Mouse (Mus musculus) right cerebral cortex, postnatal 14 days (tissue): ENCODE results near the gene Rbp7.
"Not testable (repeated sequence)": the region's sequence is repeated elsewhere in the genome, so short reads cannot be mapped to it uniquely, and the experiment has no call there.

Experiments
- DNase-seq: peaks from one replicate; pipeline ENCODE4 v3.0.0; 2022

Rbp7 gene

DNA sequence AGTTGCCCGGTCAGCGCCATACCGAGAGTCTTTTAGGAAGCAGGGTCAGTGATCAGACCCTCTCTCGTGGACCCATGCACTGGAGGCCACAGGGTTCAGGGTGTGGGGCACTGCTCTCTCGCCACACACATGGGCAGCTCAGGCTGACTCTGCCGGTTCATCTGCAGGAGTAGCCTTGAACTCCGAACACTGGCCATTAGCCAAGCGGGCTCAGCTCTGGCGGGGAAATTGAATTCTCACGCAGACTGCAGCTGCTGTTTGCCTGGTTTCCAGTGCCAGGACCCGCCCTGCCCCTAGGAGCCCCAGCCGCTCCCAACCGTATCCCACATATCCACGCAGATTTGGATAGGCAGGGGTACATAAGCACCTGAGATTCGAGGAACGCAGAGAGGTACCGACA lies 515 bp downstream of the Rbp7 start:
- peak; percentile 13 for DNase-seq

DNA sequence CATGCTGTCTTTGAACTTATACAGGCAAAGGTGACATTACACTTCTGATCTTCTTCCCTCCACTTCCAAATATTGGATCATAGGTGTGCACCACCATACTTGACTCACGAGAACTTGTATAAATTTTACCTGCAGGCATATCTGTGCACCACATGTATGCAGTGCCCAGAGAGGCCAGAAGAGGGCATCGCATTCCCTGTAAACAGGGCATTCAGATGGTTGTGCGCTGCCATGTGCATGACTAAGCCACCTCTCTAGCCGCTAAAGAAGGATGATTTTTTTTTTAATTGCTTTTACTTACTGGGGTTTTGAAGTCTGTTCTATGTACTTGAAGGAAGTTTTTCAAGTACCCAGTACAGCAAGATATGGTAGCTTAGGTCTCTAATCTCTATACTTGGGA lies 1.1 kb downstream of the Rbp7 start:
- DNase-seq = peak; percentile 39

DNA sequence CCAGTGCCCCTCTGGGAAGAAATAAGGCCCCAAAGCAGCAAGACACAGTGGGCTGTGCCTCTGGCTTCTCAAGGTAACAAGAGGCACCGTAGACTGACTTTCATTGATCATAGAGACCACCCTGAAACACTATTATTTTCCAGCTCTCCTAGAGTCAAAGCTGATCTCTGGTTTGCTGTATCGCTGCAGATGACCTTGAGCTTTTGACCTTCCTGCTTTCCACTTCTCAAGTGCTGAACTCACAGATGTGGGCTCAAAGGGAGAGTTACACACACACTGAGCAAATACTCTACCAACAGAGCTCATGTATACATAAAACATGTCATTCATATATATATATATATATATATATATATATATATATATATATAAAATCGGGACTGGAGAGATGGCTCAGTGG lies 4.1 kb downstream of the Rbp7 start:
- no peak for DNase-seq

DNA sequence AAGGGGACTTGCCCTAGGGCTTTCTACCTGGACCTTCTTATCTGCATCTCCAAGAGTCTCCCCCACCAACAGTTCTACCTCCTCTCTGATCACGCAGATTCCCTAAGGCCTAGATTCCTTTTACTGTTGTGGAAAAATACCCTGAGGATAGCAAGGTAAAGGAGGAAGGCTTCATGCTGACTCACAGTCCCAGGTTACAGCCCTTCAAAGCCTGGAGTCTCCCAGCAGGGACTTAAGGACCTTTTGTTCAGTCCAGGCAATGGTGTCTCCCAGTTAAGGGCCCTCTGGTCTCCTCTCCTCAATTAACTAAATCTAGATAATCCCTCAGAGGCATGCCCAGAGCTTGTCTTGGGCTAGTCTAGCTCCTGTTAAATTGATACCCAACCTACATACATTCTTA lies 8.5 kb downstream of the Rbp7 start:
- DNase-seq = no peak

DNA sequence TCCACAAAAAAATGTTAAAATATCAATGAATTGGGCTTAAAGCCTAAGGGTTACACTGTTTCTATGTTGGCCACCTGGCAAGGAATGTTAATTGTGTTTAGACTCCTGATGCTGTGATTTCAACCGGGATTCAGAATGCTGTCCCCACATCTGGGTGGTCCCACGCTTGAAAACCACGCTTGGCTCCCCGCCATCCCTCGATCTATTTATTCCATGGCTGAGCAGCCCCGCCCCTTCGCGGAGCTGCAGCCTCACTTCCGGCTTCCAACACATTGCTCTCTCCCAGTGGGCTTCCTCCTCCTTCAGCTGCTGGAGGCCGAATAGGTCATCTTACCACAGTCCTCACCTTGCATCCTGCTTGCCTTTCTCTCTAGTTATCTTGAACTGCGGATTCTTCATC lies 8.9 kb downstream of the Rbp7 start:
- DNase-seq = peak; percentile 67

DNA sequence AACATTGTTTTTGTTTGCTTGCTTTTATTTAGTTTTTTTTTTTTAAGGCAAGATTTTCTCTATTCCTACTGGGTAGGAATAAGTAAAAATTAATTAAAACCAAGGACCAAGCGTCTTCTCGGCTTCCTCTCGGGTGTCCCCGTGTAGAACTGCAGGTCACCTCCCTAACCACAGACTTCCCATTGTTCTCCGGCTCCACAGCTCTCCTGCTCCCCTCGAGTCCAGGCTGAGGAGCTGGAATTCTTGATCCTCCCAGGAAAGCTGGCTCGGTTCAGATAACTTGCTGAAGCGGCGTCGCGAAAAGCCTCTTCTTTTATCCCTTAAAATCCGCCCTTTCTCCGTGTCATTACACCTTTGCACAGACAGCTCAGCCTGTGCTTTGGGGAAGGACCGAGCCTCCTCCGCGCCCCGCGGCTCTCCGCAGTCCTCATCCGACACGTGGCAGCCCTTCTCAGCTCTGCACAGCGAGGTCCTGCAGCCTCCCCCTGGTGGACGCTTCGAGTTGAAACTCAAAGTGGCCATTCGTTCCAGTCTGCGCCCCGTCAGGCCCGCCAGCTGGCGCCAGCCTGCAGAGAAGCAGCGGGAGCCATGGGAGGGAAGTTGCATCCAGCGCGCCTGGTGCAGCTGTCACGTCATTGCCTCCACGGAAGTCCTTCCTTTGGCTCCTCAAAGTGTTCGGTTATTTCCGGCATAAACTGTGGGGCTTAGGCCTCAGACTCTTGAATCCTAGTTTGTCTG lies 9.6 kb downstream of the Rbp7 start:
- DNase-seq = peak; percentile 86

DNA sequence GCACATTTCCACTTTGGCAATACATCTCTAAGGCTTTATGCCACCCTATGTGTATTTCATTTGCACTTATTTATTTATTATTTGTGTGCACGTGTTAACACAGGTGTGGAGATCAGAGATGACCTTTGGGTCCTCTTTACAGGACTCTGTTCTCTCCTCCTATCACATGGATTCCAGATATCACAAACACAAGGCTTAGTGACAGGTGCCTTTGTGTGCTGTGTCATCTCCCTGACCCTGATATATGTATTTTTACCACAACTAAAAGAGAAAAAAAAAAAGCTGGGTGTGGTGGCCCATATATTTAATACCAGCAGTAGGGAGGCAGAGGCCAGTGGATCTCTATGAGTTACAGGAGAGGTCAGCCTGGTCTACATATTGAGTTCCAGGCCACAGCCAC lies 10.3 kb downstream of the Rbp7 start:
- DNase-seq = no peak

DNA sequence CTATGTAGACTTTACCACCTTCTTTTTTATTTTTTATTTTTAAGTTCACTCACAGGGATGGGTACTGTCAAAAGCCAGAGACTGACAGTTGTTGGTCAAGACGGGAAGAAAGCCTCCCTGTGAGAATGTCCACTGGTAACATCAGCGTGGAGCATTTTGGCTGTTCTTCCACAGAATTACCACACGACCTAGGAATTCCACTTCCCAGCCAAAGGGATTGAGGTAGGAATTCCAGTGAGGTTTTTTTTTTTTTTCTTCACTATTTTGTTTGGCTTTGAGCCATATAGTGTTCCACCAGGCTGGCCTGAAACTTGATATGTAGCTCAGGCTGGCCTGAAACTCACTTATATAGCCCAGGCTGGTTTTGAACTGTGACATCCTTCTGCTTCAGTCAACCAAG lies 12.3 kb downstream of the Rbp7 start:
- DNase-seq = no peak

DNA sequence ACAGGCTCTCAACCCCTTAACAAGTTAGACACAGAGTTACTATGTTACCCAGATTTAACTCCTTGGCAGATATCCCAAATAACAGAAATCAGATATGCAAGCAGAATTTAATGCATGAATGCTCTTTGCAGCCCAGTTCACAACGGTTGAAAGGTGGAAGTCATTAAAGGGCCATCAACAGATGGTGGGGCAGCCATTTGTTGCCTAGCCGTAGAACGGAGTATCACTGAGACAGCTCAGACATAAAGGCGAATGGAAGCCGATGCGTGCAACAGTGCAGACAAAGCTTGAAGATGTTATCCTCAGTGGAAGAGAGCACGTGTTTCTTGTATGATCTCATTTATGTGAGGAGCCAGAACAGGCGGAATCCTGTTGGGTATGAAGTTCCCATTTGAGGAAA lies 14.2 kb downstream of the Rbp7 start:
- DNase-seq = no peak

DNA sequence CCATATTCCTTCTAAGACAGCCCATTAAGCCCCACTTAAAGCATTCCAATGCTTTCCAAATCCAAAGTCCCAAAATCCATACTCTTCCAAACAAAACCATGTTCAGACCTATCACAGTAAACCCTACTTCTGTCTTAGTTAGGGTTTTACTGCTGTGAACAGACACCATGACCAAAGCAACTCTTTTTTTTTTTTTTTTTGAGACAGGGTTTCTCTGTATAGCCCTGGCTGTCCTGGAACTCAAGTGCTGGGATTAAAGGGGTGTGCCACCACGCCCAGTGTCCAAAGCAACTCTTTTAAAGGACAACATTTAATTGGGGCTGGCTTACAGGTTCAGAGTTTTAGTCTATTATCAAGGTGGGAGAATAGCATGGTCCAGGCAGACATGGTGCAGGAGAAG lies 22.9 kb downstream of the Rbp7 start:
- DNase-seq = not testable (repeated sequence)

DNA sequence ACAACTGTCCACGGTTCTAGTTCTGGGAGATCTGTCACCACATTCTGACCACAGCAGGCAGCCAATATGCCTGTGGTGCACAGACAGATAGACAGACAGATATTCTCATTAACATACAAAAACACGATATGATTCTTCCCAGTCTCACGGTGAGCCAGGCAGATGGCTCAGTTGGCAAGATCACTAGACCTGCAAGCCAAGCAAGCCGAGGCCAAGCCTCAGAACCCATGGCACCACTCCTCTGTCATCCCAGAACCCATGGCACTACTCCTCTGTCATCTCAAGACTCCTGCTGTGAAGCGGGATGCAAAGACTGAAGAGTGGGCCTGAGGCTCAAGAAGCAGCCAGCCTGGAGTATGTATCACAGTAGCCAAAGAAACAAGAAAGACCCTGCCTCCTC lies 25.2 kb downstream of the Rbp7 start:
- DNase-seq = no peak

DNA sequence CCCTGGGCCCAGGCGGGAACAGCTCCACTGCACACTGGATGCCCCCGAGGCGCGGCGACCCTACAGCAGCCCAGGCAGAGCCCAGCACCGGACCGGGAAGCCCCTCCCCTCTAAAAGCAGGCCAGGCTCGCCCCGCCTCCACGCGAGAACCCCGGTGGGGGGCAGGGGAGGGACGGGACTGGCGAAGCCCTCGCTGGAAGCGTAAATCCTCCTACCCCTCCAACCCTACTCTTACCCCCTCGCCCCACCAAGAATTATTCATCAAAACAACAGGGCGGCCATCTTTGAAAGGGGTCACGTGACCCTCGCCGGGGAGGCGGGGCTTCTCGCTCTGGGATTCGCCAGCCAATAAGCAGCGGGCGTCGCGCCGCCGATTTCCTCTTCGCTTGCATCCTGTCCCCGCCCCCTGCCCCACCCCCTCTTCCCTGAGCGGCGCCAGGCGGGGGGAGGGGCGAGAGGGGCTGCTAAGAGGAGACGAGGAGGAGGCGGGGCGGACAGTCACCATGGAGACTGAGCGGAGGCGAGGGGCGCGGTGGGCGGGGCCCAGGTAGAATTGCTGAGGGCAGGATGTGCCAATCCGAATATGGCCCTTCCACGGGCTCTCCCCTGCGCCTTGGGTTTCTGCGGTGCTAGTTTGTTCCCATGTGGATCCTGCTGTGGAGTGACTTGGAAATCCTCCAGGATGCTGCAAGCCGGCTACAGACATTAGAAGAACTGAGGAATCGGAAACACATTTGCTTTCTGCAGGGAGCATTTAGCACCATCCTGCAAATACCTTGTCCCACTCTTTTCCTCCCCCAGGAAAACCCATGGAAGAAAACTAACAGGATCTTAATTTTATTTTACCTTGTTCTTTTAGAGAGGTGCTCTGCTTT lies 28.2 kb downstream of the Rbp7 start, which contains the start of gene Ube4b:
Ube4b (minus strand) TSS at position 425 of the 875 bp plus-strand sequence.
- peak; percentile 99 for DNase-seq

DNA sequence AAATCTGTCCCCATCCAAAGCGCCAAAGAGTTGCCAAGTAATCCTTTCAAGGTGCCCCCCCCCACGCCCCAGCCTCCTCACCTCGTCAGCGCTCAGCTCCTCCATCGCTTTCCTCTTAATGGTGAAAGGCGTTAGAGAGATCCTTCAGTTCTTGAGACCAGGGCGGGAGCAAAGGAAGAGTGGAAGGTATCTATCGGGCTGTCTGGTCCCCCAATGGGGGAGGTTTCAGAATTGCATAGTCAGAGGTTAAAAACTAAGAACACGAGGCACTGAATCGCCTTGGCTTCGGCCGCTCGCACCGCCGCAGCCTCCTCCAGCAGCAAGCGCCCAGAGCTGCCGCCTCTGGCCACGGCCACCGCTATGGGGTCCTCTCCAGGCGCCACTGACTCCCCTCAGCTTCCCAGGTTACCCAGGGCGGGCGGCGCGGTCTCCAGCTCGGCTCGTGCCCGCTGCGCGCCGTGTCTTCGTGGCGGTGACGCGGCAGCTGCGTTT lies 28.9 kb downstream of the Rbp7 start:
- peak; percentile 41 for DNase-seq

DNA sequence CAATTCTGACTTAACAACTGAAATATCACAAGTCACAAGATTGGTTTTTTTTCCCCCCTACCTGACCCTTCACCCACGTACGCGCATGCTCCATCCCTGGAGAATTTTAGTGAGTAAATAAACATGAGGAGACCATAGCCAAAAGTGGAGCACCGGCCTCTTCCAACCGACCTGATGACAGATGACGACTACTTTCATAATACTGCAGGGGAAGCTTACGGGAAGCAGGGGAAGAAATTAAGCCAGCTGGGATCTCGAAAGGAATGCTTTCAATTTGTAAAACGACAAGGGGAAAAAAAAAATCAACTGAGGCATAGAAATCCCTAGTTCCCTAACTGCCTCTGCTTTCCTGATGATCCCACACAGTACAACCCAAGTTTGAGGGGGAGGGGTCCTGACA lies 30.0 kb downstream of the Rbp7 start:
- DNase-seq = no peak

DNA sequence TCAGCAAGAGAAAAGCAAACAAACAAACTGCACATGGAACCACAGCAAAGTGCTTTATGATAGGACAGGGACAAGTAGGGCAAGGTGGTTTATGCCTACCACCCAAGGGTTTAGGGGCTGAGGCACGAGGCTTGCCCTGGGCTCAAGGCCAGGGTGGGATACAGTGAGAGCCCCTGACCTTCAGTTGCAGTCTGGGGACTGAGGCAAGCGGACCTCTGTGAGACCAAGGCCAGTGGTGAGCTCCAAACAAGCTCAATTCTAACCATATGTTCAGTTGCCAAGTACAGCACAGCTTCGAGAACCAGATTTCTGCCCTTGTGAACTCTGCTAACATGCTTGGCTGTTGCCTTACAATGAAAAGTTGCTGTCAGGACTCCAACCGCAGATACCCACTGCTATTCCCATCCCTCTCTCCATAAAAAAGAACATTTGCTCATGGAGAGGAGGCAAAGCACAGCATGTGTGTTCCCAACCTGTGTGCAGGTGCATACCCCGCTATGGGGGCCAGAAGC lies 36.9 kb downstream of the Rbp7 start:
- DNase-seq = no peak

DNA sequence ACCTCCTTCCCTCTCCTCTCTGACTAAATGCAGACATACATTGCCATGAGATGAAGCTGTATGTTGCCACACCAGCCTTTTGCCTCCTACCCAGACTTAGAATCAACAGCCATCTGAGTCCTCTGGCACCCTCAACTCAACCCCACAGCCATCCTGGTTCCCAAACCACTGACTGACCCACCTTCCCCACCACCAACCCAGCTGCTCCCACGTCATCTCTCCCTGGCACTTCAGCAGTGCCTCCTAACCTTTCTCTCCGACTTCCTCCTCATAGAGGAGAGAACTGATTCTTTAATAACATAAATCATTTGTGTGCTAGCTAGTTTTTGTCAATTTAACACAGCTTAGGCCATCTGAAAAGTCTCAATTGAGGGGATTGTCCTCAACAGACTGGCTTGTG lies 37.8 kb downstream of the Rbp7 start:
- no peak for DNase-seq

DNA sequence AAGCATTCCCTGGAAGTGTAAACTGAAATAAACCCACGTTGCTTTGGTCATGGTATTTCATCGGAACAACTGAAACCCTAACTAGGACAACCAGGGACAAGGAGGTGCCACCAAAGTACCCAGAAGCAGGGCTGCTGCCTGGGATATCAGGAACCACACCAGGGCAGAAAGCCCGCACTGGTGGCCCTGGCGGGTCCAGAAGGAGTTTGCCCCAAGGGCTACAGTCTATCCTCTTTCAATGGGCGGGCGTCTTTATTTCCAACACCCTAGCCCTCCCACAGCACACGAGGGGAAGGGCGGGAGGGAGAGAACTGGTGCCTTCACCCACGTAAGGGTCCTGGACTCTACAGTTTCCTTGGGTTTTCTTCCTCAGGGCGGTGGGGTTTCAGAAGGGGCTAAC lies 38.4 kb downstream of the Rbp7 start:
- no peak for DNase-seq

DNA sequence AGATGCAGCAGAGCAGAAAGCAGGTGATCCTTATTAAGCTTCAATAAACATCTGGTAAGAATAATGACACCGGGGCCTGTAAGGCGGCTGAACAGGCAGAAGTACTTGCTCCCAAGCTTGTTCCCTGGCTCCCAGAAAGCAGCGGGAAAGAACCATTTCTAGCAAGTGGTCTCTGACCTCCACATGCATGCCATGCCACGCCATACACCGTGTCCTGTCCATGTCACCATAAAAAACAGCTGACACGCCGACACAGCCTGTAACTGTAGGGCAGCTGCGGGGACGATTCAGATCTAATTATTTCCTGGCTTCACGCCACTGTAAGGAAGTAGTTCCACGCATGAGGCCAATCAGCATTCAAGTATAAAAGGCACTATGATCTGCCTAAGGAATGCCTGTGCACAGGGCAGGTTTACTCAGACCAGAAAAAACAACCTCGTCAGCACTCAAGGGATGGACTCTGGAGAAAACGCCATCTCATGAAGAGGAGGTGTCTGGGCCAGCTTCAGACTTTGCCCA lies 39.1 kb downstream of the Rbp7 start:
- no peak for DNase-seq

DNA sequence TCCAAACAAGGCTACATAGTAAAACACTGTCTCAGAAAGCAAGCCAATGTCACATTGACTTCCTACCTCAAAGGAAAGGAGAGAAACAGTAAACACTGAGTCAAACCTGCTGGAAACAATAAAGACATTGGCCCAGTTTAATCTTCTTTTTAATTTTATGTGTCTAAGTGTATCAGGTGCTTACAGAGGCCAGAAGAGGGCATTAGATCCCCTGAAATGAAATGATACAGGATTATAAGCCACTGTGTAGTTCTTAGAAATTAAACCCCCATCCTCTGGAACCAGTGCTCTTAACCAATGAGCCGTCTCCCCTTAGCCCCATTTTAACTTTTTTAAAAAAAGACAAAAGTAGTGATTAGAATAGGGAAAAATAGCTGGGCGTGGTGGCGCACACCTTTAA lies 40.5 kb downstream of the Rbp7 start:
- no peak for DNase-seq

DNA sequence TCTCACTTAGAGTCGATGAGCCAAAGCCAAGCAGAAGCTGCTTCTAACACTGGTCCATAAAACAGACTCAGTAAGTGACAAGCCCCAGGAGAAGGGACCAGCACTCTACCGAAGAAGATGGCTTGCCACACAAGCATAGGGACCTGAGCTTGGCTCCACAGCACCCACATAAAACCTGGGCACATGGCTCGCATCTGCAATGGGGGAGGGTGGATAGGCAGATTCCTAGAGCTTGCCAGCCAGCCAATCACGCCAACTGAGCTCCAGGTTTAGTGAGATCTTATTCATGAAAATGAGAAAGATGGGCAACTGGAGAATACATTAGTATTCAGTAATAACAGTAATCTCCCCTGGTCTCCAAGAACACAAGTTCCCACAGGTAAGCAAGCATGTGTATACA lies 45.0 kb downstream of the Rbp7 start:
- DNase-seq = no peak

DNA sequence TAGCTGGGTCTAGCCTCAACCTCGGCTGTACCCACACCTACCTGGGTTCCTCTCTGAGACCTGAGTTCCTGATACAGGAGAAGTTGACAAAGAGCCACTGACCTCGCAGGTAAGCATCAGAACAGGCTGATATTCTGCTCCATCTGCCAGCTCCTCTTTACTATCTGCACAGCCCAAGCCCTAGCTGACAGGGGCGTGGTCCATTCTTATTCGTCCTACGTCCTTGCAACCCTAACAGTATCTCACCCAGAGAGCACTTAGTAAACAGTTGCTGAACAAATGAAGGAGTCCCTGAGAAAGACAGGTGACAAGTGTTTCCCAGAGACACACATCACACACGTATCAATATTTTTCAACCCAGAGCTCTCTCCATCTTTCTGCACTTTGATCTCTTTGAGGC lies 46.4 kb downstream of the Rbp7 start:
- DNase-seq = no peak

DNA sequence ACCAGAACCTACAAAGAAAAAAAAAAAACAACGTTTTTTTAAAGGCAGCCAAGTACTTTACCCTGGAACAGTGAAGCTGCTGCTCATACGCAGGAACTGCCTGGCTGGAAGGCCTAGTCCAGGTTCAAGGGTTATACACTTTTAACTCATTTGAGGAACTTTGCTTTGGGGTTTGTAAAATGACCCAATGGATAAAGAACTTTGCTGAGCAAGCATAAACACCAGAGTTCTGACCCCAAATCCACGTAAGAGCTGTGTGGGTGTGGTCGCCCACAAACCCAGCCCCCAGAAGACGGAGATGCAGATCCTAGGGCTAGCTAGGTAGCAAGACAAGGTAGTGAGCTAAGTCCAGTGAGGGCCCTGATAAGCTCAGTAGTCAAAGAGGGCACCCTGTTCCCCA lies 47.3 kb downstream of the Rbp7 start:
- no peak for DNase-seq

DNA sequence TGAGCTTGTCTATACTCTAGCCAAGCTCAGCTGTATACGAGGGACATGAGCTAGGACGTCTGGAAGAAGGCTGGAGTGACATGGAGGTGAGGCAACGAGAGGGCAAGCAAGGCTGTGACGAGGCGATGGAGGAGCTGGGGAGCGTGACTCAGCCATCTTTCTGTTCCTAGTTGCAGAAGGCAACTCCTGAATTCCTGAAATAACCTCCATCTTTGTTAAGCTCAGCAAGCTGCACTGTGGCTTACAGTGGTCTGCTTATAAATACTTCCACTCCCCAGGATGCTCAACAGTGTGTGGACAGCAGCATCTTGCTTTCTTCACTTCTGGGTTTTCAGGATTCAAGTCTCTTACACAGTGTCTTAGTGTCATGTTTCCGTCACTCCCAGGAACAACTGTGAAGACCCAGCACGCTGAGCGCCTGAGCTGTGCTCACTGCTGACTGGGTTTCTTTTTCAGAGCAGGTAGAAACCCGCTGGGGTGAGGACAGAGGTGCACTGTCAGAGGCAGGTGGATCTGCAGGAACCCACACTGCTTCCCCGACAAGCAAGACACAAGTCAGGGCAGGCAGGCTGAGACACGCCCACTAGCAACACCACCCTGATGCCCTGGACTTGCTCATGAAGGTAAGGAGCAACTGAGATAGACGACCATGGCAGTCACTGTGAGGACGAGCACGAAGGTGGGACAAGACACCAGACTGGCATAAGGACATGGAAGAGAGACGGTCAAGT lies 48.9 kb downstream of the Rbp7 start:
- DNase-seq = no peak
